Mouse (Mus musculus): ENCODE data around the gene Dctn1. TPM values are rescaled to one million over a fixed set of nuclear protein-coding genes. Genes with fewer than 3 reads are reported as not detected.

Gene Dctn1
- polyA plus RNA-seq, 1 experiment from 2014 or later, result 75.1 TPM

GRCm38 (mm10) chr6:83244422-83245061 is 78.8 kb downstream of the Dctn1 start:
- Histone ChIP-seq H3K27me3 (ENCODE audit: control insufficient read depth, insufficient read depth, low read length) (no peaks in the 10 kb centered on the region), H3K27ac (ENCODE audit: low read depth, low read length) (no peak overlapping the region), H3K36me3 (ENCODE audit: control insufficient read depth, insufficient read depth, low read length) (no peaks in the 10 kb centered on the region), H3K4me2 (replicated peaks; ENCODE audit: low read depth, low read length) (no peak overlapping the region), H3K9me3 (ENCODE audit: control insufficient read depth, low read length) (no peaks in the 10 kb centered on the region), H3K4me1 (replicated peaks; ENCODE audit: control insufficient read depth, insufficient read depth, low read length) (no peaks in the 10 kb centered on the region), H3K9ac (ENCODE audit: low read depth, low read length) (no peak overlapping the region), H3K4me3 (ENCODE audit: low read depth, low read length) (no peak overlapping the region)
- WGBS, result 65% methylated on average over 10 of the region's 10 CpGs
- DNase-seq (ENCODE audit: low spot score) (no peak), ATAC-seq (ENCODE audit: low FRiP score) (no peak)

DNA sequence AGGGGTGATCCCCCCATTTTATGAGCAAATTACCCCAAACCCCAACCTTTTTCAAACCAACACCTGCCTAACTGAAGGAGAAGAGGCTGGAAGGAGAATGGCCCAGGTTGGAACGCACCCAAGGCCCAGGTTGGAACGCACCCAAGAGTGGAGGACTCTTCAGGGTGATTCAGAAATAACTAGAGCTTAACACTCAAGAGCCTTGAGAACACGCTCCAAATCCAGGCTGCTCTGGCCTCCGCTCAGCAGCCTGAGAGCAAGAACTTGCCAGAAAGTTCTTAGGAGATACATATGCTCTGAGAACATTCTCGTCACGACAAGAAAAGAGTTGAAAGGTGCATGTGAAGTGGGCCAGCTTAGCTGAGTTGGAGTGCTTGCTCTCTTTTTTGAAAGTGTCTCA is 79.4 kb downstream of the Dctn1 start:
- DNase-seq (ENCODE audit: low spot score), result no peak
- Histone ChIP-seq H3K4me3 (ENCODE audit: low read depth, low read length) (no peak overlapping the region), H3K9me3 (ENCODE audit: control insufficient read depth, low read length) (no peaks in the 10 kb centered on the region), H3K9ac (ENCODE audit: low read depth, low read length) (no peak overlapping the region), H3K36me3 (ENCODE audit: control insufficient read depth, insufficient read depth, low read length) (no peaks in the 10 kb centered on the region), H3K4me1 (replicated peaks; ENCODE audit: control insufficient read depth, insufficient read depth, low read length) (no peaks in the 10 kb centered on the region), H3K4me2 (replicated peaks; ENCODE audit: low read depth, low read length) (no peak overlapping the region), H3K27ac (ENCODE audit: low read depth, low read length) (no peak overlapping the region), H3K27me3 (ENCODE audit: control insufficient read depth, insufficient read depth, low read length) (no peaks in the 10 kb centered on the region)
- no peak for ATAC-seq (ENCODE audit: low FRiP score)
- WGBS, result 94% methylated on average over 6 of the region's 6 CpGs

- ATAC-seq (ENCODE audit: low FRiP score) (no peak), DNase-seq (ENCODE audit: low spot score) (no peak)
- H3K4me3 ChIP-seq (ENCODE audit: low read depth, low read length), result no peak overlapping the region
- H3K27ac ChIP-seq (ENCODE audit: low read depth, low read length), result no peak overlapping the region
- H3K9ac ChIP-seq (ENCODE audit: low read depth, low read length), result no peak overlapping the region
- WGBS, result 97% methylated on average over 1 of the region's 1 CpGs
- no peaks in the 10 kb centered on the region for H3K9me3 ChIP-seq (ENCODE audit: control insufficient read depth, low read length)
- H3K36me3 ChIP-seq (ENCODE audit: control insufficient read depth, insufficient read depth, low read length), result no peaks in the 10 kb centered on the region
- no peaks in the 10 kb centered on the region for H3K27me3 ChIP-seq (ENCODE audit: control insufficient read depth, insufficient read depth, low read length)
- no peak overlapping the region for H3K4me2 ChIP-seq (replicated peaks; ENCODE audit: low read depth, low read length)
- no peaks in the 10 kb centered on the region for H3K4me1 ChIP-seq (replicated peaks; ENCODE audit: control insufficient read depth, insufficient read depth, low read length)
These were observed 80.3 kb downstream of the Dctn1 start for GRCm38 (mm10) chr6:83245997-83246396.

DNA sequence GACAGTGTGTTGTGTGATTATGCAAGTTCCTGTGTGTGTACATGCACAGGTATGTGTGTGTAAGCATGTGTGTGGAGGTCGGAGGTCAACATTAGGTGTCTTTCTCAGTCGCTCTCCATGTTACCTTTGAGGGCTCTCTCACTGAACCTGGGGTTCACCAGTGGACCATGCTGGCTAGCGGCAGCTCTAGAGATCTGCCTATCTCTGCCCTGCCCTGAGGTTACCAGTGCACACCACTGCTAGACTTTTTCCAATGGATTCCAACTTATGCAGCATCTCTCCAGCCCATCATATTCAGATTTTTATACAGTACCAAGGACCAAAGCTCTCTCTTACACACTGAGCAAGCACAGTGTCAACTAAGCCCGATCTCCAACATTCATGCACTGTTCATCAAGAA is 81.0 kb downstream of the Dctn1 start:
- no peak for ATAC-seq (ENCODE audit: low FRiP score)

GRCm38 (mm10) chr6:83247153-83247552 is 81.4 kb downstream of the Dctn1 start:
- H3K4me3 ChIP-seq (ENCODE audit: low read depth, low read length), result no peak overlapping the region
- no peaks in the 10 kb centered on the region for H3K9me3 ChIP-seq (ENCODE audit: control insufficient read depth, low read length)
- no peak for DNase-seq (ENCODE audit: low spot score)
- H3K9ac ChIP-seq (ENCODE audit: low read depth, low read length), result no peak overlapping the region
- H3K27me3 ChIP-seq (ENCODE audit: control insufficient read depth, insufficient read depth, low read length), result no peaks in the 10 kb centered on the region
- no peak overlapping the region for H3K27ac ChIP-seq (ENCODE audit: low read depth, low read length)
- ATAC-seq (ENCODE audit: low FRiP score), result no peak
- no peak overlapping the region for H3K4me2 ChIP-seq (replicated peaks; ENCODE audit: low read depth, low read length)
- H3K36me3 ChIP-seq (ENCODE audit: control insufficient read depth, insufficient read depth, low read length), result no peaks in the 10 kb centered on the region
- WGBS, result 94% methylated on average over 2 of the region's 2 CpGs
- H3K4me1 ChIP-seq (replicated peaks; ENCODE audit: control insufficient read depth, insufficient read depth, low read length), result no peaks in the 10 kb centered on the region

More for the DNA sequence above, 81.0 kb downstream of the Dctn1 start:
- Histone ChIP-seq H3K9me3 (ENCODE audit: control insufficient read depth, low read length) (no peaks in the 10 kb centered on the region), H3K27me3 (ENCODE audit: control insufficient read depth, insufficient read depth, low read length) (no peaks in the 10 kb centered on the region), H3K4me3 (ENCODE audit: low read depth, low read length) (no peak overlapping the region), H3K27ac (ENCODE audit: low read depth, low read length) (no peak overlapping the region), H3K4me2 (replicated peaks; ENCODE audit: low read depth, low read length) (no peak overlapping the region), H3K4me1 (replicated peaks; ENCODE audit: control insufficient read depth, insufficient read depth, low read length) (no peaks in the 10 kb centered on the region), H3K9ac (ENCODE audit: low read depth, low read length) (no peak overlapping the region), H3K36me3 (ENCODE audit: control insufficient read depth, insufficient read depth, low read length) (no peaks in the 10 kb centered on the region)
- WGBS, result 94% methylated on average over 4 of the region's 4 CpGs
- no peak for DNase-seq (ENCODE audit: low spot score)

Other genes starting within 250 kb of the Dctn1 start
- gene Sema4f, start 226.2 kb upstream of the Dctn1 start, polyA plus RNA-seq (2014; fragmentation: Nextera tagmentation; extraction: Ambion mirVana), result 1.7 and 2.0 TPM in 2 replicates
- gene M1ap, start 219.0 kb upstream of the Dctn1 start, polyA plus RNA-seq (2014; fragmentation: Nextera tagmentation; extraction: Ambion mirVana), result 0.22 TPM in 1 of 2 replicates, not detected in the other
- 4.5 and 6.6 TPM in 2 replicates for gene Dok1, start 132.4 kb upstream of the Dctn1 start, polyA plus RNA-seq (2014; fragmentation: Nextera tagmentation; extraction: Ambion mirVana)
- gene Loxl3, start 131.7 kb upstream of the Dctn1 start, polyA plus RNA-seq (2014; fragmentation: Nextera tagmentation; extraction: Ambion mirVana), result 7.1 and 7.7 TPM in 2 replicates
- 112 TPM in 2 replicates for gene Aup1, start 111.4 kb upstream of the Dctn1 start, polyA plus RNA-seq (2014; fragmentation: Nextera tagmentation; extraction: Ambion mirVana)
- 31.7 and 33.9 TPM in 2 replicates for gene Htra2, start 110.6 kb upstream of the Dctn1 start, polyA plus RNA-seq (2014; fragmentation: Nextera tagmentation; extraction: Ambion mirVana)
- 0.81 and 0.93 TPM in 2 replicates for gene Dqx1, start 108.1 kb upstream of the Dctn1 start, polyA plus RNA-seq (2014; fragmentation: Nextera tagmentation; extraction: Ambion mirVana)
- 5.2 and 9.4 TPM in 2 replicates for gene Tlx2, start 95.6 kb upstream of the Dctn1 start, polyA plus RNA-seq (2014; fragmentation: Nextera tagmentation; extraction: Ambion mirVana)
- gene Pcgf1, start 88.1 kb upstream of the Dctn1 start, polyA plus RNA-seq (2014; fragmentation: Nextera tagmentation; extraction: Ambion mirVana), result 38.1 and 39.8 TPM in 2 replicates
- gene Lbx2, start 79.6 kb upstream of the Dctn1 start, polyA plus RNA-seq (2014; fragmentation: Nextera tagmentation; extraction: Ambion mirVana), result 0.38 TPM in 1 of 2 replicates, not detected in the other
- gene Ccdc142, start 64.3 kb upstream of the Dctn1 start, polyA plus RNA-seq (2014; fragmentation: Nextera tagmentation; extraction: Ambion mirVana), result 0.91 and 1.0 TPM in 2 replicates
- gene Gm42688, start 64.3 kb upstream of the Dctn1 start, polyA plus RNA-seq (2014; fragmentation: Nextera tagmentation; extraction: Ambion mirVana), result 1.9 TPM in 2 replicates
- 127 TPM in 2 replicates for gene Mrpl53, start 56.9 kb upstream of the Dctn1 start, polyA plus RNA-seq (2014; fragmentation: Nextera tagmentation; extraction: Ambion mirVana)
- 17.1 and 20.2 TPM in 2 replicates for gene Mogs, start 50.4 kb upstream of the Dctn1 start, polyA plus RNA-seq (2014; fragmentation: Nextera tagmentation; extraction: Ambion mirVana)
- 160 and 179 TPM in 2 replicates for gene Wbp1, start 44.4 kb upstream of the Dctn1 start, polyA plus RNA-seq (2014; fragmentation: Nextera tagmentation; extraction: Ambion mirVana)
- 18.5 and 21.3 TPM in 2 replicates for gene Ino80b, start 40.5 kb upstream of the Dctn1 start, polyA plus RNA-seq (2014; fragmentation: Nextera tagmentation; extraction: Ambion mirVana)
- gene Rtkn, start 30.5 kb upstream of the Dctn1 start, polyA plus RNA-seq (2014; fragmentation: Nextera tagmentation; extraction: Ambion mirVana), result 17.7 and 18.3 TPM in 2 replicates
- gene Wdr54, start 9.5 kb upstream of the Dctn1 start, polyA plus RNA-seq (2014; fragmentation: Nextera tagmentation; extraction: Ambion mirVana), result 12.3 and 13.8 TPM in 2 replicates
- 3.7 TPM in 2 replicates for gene 1700003E16Rik, start 9.5 kb upstream of the Dctn1 start, polyA plus RNA-seq (2014; fragmentation: Nextera tagmentation; extraction: Ambion mirVana)
- gene Slc4a5, start 53.9 kb downstream of the Dctn1 start, polyA plus RNA-seq (2014; fragmentation: Nextera tagmentation; extraction: Ambion mirVana), result 2.5 and 3.1 TPM in 2 replicates
- gene Mthfd2, start 160.0 kb downstream of the Dctn1 start, polyA plus RNA-seq (2014; fragmentation: Nextera tagmentation; extraction: Ambion mirVana), result 41.8 and 46.9 TPM in 2 replicates
- gene Mob1a, start 160.1 kb downstream of the Dctn1 start, polyA plus RNA-seq (2014; fragmentation: Nextera tagmentation; extraction: Ambion mirVana), result 60.9 and 65.6 TPM in 2 replicates
- gene Bola3, start 183.2 kb downstream of the Dctn1 start, polyA plus RNA-seq (2014; fragmentation: Nextera tagmentation; extraction: Ambion mirVana), result 110 and 117 TPM in 2 replicates